In genomic region chrX:161940696-161941095, GRCm38 (mm10) we compare ENCODE assay signal across 14 mouse cellular contexts.
DNase-seq lines count a peak whose midpoint lies in the region; ATAC-seq and TF ChIP-seq lines count a peak whose summit lies in the region.
"Had no signal": no experiment of that assay in that cellular context is flagged by ENCODE, and none has a peak within 500 bp of the region (broad histone marks: within the 10 kb centered on the region; RNA-seq: fewer than 3 reads in every experiment).

No protein-coding gene starts in this region.

- no peak overlapping the region for H3K9ac ChIP-seq in intestine, embryonic 16.5 days (ENCODE audit: low read depth, low read length)
- no peak overlapping the region for H3K9ac ChIP-seq in intestine, postnatal 0 days (ENCODE audit: low read depth, low read length)

- TF ChIP-seq POLR2A in brain, embryonic 14.5 days (IDR thresholded peaks at IDR 0.05; ENCODE audit: borderline replicate concordance, extremely low read depth, insufficient read depth, insufficient read length, poor library complexity, severe bottlenecking): no peak

- ATAC-seq in intestine, embryonic 16.5 days: peak; percentile 46; the same call in 1 of the 2 replicates
- no peak for ATAC-seq in intestine, postnatal 0 days
- ATAC-seq: forebrain, embryonic 14.5 days had no signal

- 48% methylated on average over 2 of the region's 2 CpGs for WGBS in intestine, embryonic 16.5 days
- WGBS in intestine, postnatal 0 days: 57% methylated on average over 2 of the region's 2 CpGs
- WGBS in embryonic facial prominence, embryonic 10.5 days: 43% methylated on average over 2 of the region's 2 CpGs

- intact Hi-C loops in left cerebral cortex, postnatal 36 days (cut with DNase I): no loop called here

- H3K4me3 ChIP-seq in intestine, embryonic 16.5 days (ENCODE audit: low read length): no peak overlapping the region
- no peak overlapping the region for H3K4me3 ChIP-seq in intestine, postnatal 0 days (ENCODE audit: low read depth, low read length)
- H3K4me3 ChIP-seq in embryonic facial prominence, embryonic 10.5 days: no peak overlapping the region
- H3K4me3 ChIP-seq: left cerebral cortex, adult 2 months; myocyte had no signal

- DNase-seq in brain, embryonic 14.5 days (ENCODE audit: low read depth): peak; percentile 25
- peak; percentile 34 for DNase-seq in embryonic facial prominence, embryonic 10.5 days (ENCODE audit: low spot score)
- DNase-seq in lung, postnatal 14 days: peak; percentile 11
- no peak for DNase-seq in spleen, adult 18-20 months
- DNase-seq in left cerebral cortex, postnatal 36 days (ENCODE audit: low spot score in 2 of 2): no peak
- DNase-seq: heart, postnatal 36 days; thymus, postnatal 36 days had no signal

- H3K4me1 ChIP-seq in intestine, embryonic 16.5 days (ENCODE audit: control insufficient read depth, insufficient read depth, low read length): no peaks in the 10 kb centered on the region
- H3K4me1 ChIP-seq in intestine, postnatal 0 days (replicated peaks; ENCODE audit: control insufficient read depth, insufficient read depth, low read length): no peaks in the 10 kb centered on the region
- peaks cover 6% of the 10 kb centered on the region; the same call in 1 of the 2 replicates for H3K4me1 ChIP-seq in embryonic facial prominence, embryonic 10.5 days

- H3K4me2 ChIP-seq in intestine, embryonic 16.5 days (ENCODE audit: low read depth, low read length): no peak overlapping the region
- no peak overlapping the region for H3K4me2 ChIP-seq in intestine, postnatal 0 days (replicated peaks; ENCODE audit: low read depth)

- H3K27ac ChIP-seq in intestine, embryonic 16.5 days (ENCODE audit: low read length): no peak overlapping the region
- no peak overlapping the region for H3K27ac ChIP-seq in intestine, postnatal 0 days (ENCODE audit: low read depth, low read length)
- no peak overlapping the region for H3K27ac ChIP-seq in embryonic facial prominence, embryonic 10.5 days (replicated peaks)
- H3K27ac ChIP-seq: kidney, postnatal 0 days; left cerebral cortex, adult 2 months had no signal

- no peak for TF ChIP-seq CTCF in intestine, postnatal 0 days (IDR thresholded peaks at IDR 0.05; ENCODE audit: low read depth)
- TF ChIP-seq CTCF in brain, embryonic 14.5 days (IDR thresholded peaks at IDR 0.05; ENCODE audit: borderline replicate concordance, extremely low read depth, insufficient read depth, insufficient read length): no peak

- 0 out of 2 replicates have a peak, but pooled peaks cover 3% of the 10 kb centered on the region for H3K27me3 ChIP-seq in intestine, embryonic 16.5 days (replicated peaks; ENCODE audit: control insufficient read depth, insufficient read depth, low read length)
- H3K27me3 ChIP-seq in intestine, postnatal 0 days (replicated peaks; ENCODE audit: control insufficient read depth, insufficient read depth, low read length): no peaks in the 10 kb centered on the region
- peaks cover 96% of the 10 kb centered on the region for H3K27me3 ChIP-seq in embryonic facial prominence, embryonic 10.5 days (replicated peaks; ENCODE audit: low read depth, poor library complexity, severe bottlenecking)
- H3K27me3 ChIP-seq: CH12.LX had no signal

- no peaks in the 10 kb centered on the region for H3K36me3 ChIP-seq in intestine, embryonic 16.5 days (ENCODE audit: control insufficient read depth, insufficient read depth, low read length)
- no peaks in the 10 kb centered on the region for H3K36me3 ChIP-seq in intestine, postnatal 0 days (ENCODE audit: control insufficient read depth, insufficient read depth)
- no peaks in the 10 kb centered on the region for H3K36me3 ChIP-seq in embryonic facial prominence, embryonic 10.5 days (replicated peaks)

- H3K9me3 ChIP-seq in intestine, embryonic 16.5 days (ENCODE audit: control insufficient read depth, low read length): no peaks in the 10 kb centered on the region
- H3K9me3 ChIP-seq in intestine, postnatal 0 days (ENCODE audit: control insufficient read depth): no peaks in the 10 kb centered on the region
- no peaks in the 10 kb centered on the region for H3K9me3 ChIP-seq in embryonic facial prominence, embryonic 10.5 days

Comparison
In these comparisons a context has a peak if more than half of its experiments do, and no peak if none do; other contexts are left out.
1. DNase-seq: peak in brain, embryonic 14.5 days (single experiment), embryonic facial prominence, embryonic 10.5 days (single experiment) and lung, postnatal 14 days (single experiment); none in spleen, adult 18-20 months (0 of 2) and left cerebral cortex, postnatal 36 days (0 of 2).